Mouse (Mus musculus) heart, adult 2 months (tissue): Measurements from ENCODE around the gene Ubc.
"Not testable (repeated sequence)": the region's sequence is repeated elsewhere in the genome, so short reads cannot be mapped to it uniquely, and the experiment has no call there.

Experiments used
- CTCF ChIP-seq: fragments of 200-600 bp; IDR thresholded peaks from 2 replicates; pipeline ENCODE4 v1.8.1; 2022; ENCODE audit warnings: antibody characterized with exemption, mild to moderate bottlenecking, moderate library complexity
- EP300 ChIP-seq: fragments of 200-500 bp; IDR thresholded peaks from 2 replicates; pipeline ENCODE4 v1.6.1; 2011; ENCODE audit warnings: low read depth, low read length, control low read depth; ENCODE audit not compliant: insufficient read depth
- POLR2A ChIP-seq: fragments of 200-500 bp; IDR thresholded peaks from 2 replicates; pipeline ENCODE4 v1.6.1; 2011; ENCODE audit warnings: mild to moderate bottlenecking, low read depth, low read length, control low read depth; ENCODE audit not compliant: insufficient read depth

DNA sequence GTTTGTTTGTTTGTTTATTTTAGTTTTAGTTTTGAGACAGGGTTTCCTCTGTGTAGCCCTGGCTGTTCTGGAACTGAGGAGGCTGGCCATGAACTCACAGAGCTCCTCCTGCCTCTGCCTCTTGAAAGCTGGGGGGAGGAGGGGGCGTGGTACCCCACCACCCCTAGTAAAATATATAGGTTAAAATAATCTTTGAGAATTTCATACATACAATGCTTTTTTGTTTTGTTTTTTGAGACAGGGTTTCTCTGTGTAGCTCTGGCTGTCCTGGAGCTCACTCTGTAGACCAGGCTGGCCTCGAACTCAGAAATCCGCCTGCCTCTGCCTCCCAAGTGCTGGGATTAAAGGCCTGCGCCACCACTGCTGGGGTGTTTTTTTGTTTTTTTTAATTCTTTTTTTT, 2.2 kb upstream of the Ubc start:
- not testable (repeated sequence) for TF ChIP-seq CTCF, POLR2A, EP300
